Mouse (Mus musculus) hindbrain, embryonic 16.5 days (tissue): ENCODE results near the gene Tle1. TPM values are rescaled to one million over a fixed set of nuclear protein-coding genes. Genes with fewer than 3 reads are reported as not detected.
A peak's percentile ranks its signal among the peaks of the same experiment; 100 is the strongest.

Experiments used
- ATAC-seq: fragments of 200-750 bp; cut with Nextera tagmentation; 2 replicates; pipeline ENCODE4 v1.8.0; 2017; ENCODE audit warnings: moderate TSS enrichment, moderate library complexity
- H3K27ac ChIP-seq: fragments of 300-500 bp; sonication (generic); 2 replicates; pipeline ENCODE4 v1.5.1; 2014; ENCODE audit warnings: low read depth, mild to moderate bottlenecking, control low read depth, low read length, moderate library complexity
- H3K27me3 ChIP-seq: fragments of 300-500 bp; sonication (generic); replicated peaks from 2 replicates; pipeline ENCODE4 v1.6.1; 2014; ENCODE audit warnings: low read length; ENCODE audit not compliant: control insufficient read depth, insufficient read depth
- H3K36me3 ChIP-seq: fragments of 300-500 bp; sonication (generic); 2 replicates; pipeline ENCODE4 v1.6.1; 2014; ENCODE audit warnings: mild to moderate bottlenecking, low read length, moderate library complexity, mixed read lengths; ENCODE audit not compliant: control insufficient read depth, insufficient read depth
- H3K4me1 ChIP-seq: fragments of 300-500 bp; sonication (generic); 2 replicates; pipeline ENCODE4 v1.6.1; 2014; ENCODE audit warnings: low read depth, low read length; ENCODE audit not compliant: control insufficient read depth, insufficient read depth
- H3K4me2 ChIP-seq: fragments of 300-500 bp; sonication (generic); 2 replicates; pipeline ENCODE4 v1.6.1; 2014; ENCODE audit warnings: mild to moderate bottlenecking, low read length, control low read depth, moderate library complexity
- H3K4me3 ChIP-seq: fragments of 300-500 bp; sonication (generic); 2 replicates; pipeline ENCODE4 v1.5.1; 2014; ENCODE audit warnings: mild to moderate bottlenecking, low read length, control low read depth, moderate library complexity
- H3K9ac ChIP-seq: fragments of 300-500 bp; sonication (generic); 2 replicates; pipeline ENCODE4 v1.6.1; 2014; ENCODE audit warnings: low read depth, mild to moderate bottlenecking, control low read depth, low read length, moderate library complexity
- H3K9me3 ChIP-seq: fragments of 300-500 bp; sonication (generic); 2 replicates; pipeline ENCODE4 v1.6.1; 2014; ENCODE audit warnings: mild to moderate bottlenecking, low read length, moderate library complexity; ENCODE audit not compliant: control insufficient read depth
- WGBS: fragments of 180-500 bp; shearing (Covaris S2); extraction: QIAGEN DNeasy Blood & Tissue Kit; methylation state at CpG from one replicate; pipeline ENCODE4 v1.1.7; 2014; 5-methylcytosine and 5-hydroxymethylcytosine counted together
- polyA plus RNA-seq: library from polyadenylated mRNA; unstranded; fragments of >200 nt; fragmentation: Nextera tagmentation; extraction: Ambion mirVana; gene quantifications from 2 replicates; pipeline ENCODE4 v1.2.1, GENCODE M21; 2015

Gene Tle1
- polyA plus RNA-seq, 1 experiment from 2014 or later = 26.8 TPM

GRCm38 (mm10) chr4:72198877-72199411 lies 1.8 kb downstream of the Tle1 start:
- ATAC-seq = peak; percentile 55
- Histone ChIP-seq H3K27me3 (no peaks in the 10 kb centered on the region), H3K4me2 (peak overlapping the region; percentile 53), H3K9me3 (no peaks in the 10 kb centered on the region), H3K4me3 (peak overlapping the region; percentile 82), H3K9ac (peak overlapping the region; percentile 86), H3K36me3 (no peaks in the 10 kb centered on the region), H3K4me1 (peaks cover 29% of the 10 kb centered on the region), H3K27ac (peak overlapping the region; percentile 92)
- WGBS = under 1% methylated on average over 22 of the region's 22 CpGs

GRCm38 (mm10) chr4:72197888-72198605 lies 2.7 kb downstream of the Tle1 start:
- WGBS = 9% methylated on average over 7 of the region's 7 CpGs
- peaks cover 27% of the 10 kb centered on the region for H3K4me1 ChIP-seq
- H3K9me3 ChIP-seq = no peaks in the 10 kb centered on the region
- peak overlapping the region; percentile 53 for H3K4me2 ChIP-seq
- peak overlapping the region; percentile 86 for H3K9ac ChIP-seq
- no peak for ATAC-seq
- no peaks in the 10 kb centered on the region for H3K27me3 ChIP-seq
- H3K36me3 ChIP-seq = no peaks in the 10 kb centered on the region
- no peak overlapping the region for H3K27ac ChIP-seq
- H3K4me3 ChIP-seq = peak overlapping the region; percentile 82

DNA sequence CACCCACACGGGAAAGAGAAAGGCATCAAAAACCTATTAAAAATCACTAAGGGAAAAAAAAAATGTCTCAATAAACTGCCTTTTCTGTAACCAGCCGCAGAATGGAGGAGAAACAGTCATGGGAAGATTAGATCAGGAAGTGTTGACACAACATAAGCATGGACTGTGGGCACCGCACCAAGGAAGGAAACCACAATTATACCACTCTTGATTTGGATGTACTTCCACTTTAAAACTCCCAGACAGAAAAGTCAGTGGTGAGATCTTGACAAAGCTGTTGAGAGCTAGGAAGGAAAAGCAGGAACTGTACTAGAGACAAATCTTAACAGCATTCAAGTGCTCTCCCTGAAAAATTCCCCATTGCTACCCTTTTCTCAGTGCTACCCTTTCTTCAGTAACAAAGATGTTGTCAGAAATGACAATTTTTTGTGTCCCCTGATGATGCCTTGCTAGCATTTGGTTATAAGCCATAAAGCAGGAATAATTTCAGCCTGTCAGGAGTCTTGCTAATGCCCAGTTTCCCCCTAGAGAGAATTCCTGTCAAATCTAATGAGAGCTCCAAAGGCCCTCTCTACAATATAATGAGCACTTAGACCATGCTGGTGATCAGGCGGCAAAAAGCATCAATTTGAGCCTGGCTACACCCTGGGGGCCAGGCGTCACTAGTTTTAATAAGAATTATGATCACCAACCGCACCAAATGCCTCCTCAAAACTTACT lies 5.4 kb downstream of the Tle1 start:
- Histone ChIP-seq H3K4me2 (peak overlapping the region; percentile 53), H3K27ac (no peak overlapping the region), H3K9me3 (no peaks in the 10 kb centered on the region), H3K4me1 (peaks cover 27% of the 10 kb centered on the region), H3K27me3 (no peaks in the 10 kb centered on the region), H3K4me3 (peak overlapping the region; percentile 29), H3K9ac (peak overlapping the region; percentile 13), H3K36me3 (no peaks in the 10 kb centered on the region)
- ATAC-seq = no peak
- WGBS = 40% methylated on average over 6 of the region's 6 CpGs

DNA sequence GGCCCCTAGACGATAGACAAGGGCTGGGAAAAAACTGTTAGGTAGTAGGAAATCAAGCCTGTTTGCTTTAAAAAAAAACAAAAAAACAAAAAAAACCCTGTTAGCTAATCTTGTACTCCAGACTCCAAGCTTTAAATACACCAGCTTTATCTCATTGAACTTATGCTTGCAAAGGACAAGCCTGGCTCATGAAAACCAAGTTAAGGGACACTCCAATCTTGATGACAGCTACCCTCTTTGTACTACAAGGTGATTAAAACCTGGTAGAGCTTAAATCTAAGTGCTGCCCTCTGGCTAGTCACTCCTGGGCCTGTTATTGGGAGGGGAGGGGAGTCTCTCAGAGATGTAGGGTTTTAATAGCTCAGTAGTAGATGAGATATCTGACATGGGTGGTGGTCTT lies 7.4 kb downstream of the Tle1 start:
- Histone ChIP-seq H3K27ac (no peak overlapping the region), H3K36me3 (no peaks in the 10 kb centered on the region), H3K4me2 (no peak overlapping the region), H3K9ac (no peak overlapping the region), H3K4me1 (peaks cover 27% of the 10 kb centered on the region), H3K4me3 (no peak overlapping the region), H3K27me3 (no peaks in the 10 kb centered on the region), H3K9me3 (no peaks in the 10 kb centered on the region)
- 94% methylated on average over 1 of the region's 1 CpGs for WGBS
- no peak for ATAC-seq

GRCm38 (mm10) chr4:72184476-72184875 lies 16.2 kb downstream of the Tle1 start:
- 60% methylated on average over 5 of the region's 5 CpGs for WGBS
- Histone ChIP-seq H3K9me3 (no peaks in the 10 kb centered on the region), H3K4me2 (no peak overlapping the region), H3K9ac (no peak overlapping the region), H3K4me1 (peaks cover 3% of the 10 kb centered on the region; the same call in 1 of the 2 replicates), H3K27ac (no peak overlapping the region), H3K27me3 (no peaks in the 10 kb centered on the region), H3K4me3 (no peak overlapping the region), H3K36me3 (no peaks in the 10 kb centered on the region)
- no peak for ATAC-seq

DNA sequence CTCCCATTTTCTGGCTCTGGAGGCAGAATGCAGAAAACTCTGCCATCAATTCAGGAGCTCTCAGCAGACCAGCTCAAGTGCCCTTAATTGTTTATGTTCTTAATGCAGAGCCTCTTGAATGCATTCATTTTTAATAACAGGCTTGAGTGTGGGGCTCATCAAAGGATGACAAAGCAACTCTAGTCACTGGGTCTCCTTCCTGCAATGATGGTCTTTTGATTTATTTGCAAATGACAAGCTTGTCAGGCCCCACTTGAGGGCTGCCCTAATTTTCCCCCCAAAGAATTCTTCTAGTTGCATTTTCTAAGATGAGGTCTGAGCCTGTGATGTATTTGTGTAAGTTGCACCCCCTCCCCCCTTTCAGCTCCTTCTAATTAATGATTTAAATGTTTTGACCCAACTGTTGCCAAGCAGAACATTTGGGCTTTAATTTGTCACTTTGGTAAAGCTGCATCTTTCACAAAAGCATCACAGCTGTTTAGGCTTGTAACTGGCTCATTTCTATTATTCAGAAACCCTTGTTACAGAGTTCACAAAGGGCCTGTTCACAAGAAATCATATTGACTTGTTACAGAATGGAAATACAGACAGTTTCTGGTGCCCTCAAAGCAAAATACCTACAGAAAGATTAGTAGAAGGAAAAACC lies 18.3 kb downstream of the Tle1 start:
- H3K27me3 ChIP-seq = no peaks in the 10 kb centered on the region
- no peaks in the 10 kb centered on the region for H3K36me3 ChIP-seq
- peaks cover 3% of the 10 kb centered on the region; the same call in 1 of the 2 replicates for H3K4me1 ChIP-seq
- no peak overlapping the region for H3K4me3 ChIP-seq
- H3K9ac ChIP-seq = no peak overlapping the region
- H3K27ac ChIP-seq = no peak overlapping the region
- no peak overlapping the region for H3K4me2 ChIP-seq
- no peak for ATAC-seq
- no peaks in the 10 kb centered on the region for H3K9me3 ChIP-seq

DNA sequence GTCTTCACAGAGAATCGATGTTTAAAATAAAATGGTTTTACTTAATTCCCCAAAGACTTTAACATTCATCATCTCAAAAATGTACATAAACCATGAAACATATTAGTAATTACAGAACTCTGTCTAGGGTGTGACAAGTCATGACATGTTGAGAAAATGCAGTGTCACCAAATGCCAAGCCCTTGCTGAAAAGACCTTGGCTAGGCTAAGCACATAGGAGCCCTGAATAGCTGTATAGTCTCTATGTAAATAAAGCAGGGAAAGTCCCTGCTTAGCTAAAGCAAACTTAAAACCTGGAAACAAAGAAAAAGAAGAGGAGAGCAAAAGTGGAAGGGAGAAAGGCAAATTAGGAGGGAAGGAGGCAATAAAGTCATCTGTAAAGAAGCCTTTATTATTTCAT lies 24.8 kb downstream of the Tle1 start:
- Histone ChIP-seq H3K9me3 (no peaks in the 10 kb centered on the region), H3K4me1 (no peaks in the 10 kb centered on the region), H3K9ac (no peak overlapping the region), H3K27me3 (no peaks in the 10 kb centered on the region), H3K4me2 (no peak overlapping the region), H3K27ac (no peak overlapping the region), H3K36me3 (no peaks in the 10 kb centered on the region; the same call in 1 of the 2 replicates), H3K4me3 (no peak overlapping the region)
- ATAC-seq = no peak
- 89% methylated on average over 1 of the region's 1 CpGs for WGBS

GRCm38 (mm10) chr4:72168267-72168666 lies 32.5 kb downstream of the Tle1 start:
- peak; percentile 53; the same call in 1 of the 2 replicates for ATAC-seq
- H3K4me3 ChIP-seq = no peak overlapping the region
- no peak overlapping the region for H3K4me2 ChIP-seq
- peaks cover 8% of the 10 kb centered on the region; the same call in 1 of the 2 replicates for H3K4me1 ChIP-seq
- H3K9ac ChIP-seq = no peak overlapping the region
- no peaks in the 10 kb centered on the region for H3K9me3 ChIP-seq
- H3K27ac ChIP-seq = no peak overlapping the region
- H3K27me3 ChIP-seq = no peaks in the 10 kb centered on the region
- WGBS = 13% methylated on average over 1 of the region's 1 CpGs
- H3K36me3 ChIP-seq = 0 out of 2 replicates have a peak, but pooled peaks cover 2% of the 10 kb centered on the region

DNA sequence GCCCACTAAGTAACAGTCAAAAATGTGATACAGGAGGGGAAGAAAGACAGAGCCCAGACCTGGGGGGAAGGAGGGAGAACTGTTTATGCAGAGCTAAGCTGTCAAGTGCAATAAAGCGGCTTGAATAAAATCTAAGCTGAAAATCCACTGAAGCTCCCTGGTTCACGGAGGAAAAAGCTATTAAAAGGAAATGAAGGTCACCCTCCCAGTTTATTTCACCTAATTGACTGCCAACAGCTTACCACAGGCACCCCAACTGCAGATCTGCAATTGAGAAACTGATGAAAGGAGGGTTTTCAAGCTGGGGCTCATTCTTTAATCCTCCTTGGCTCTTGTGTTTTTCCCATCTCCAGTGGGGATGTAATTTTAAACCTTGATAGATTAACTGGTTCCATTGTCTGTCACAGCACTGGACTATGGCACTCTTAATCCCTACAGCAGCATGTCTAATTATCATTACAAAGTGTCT lies 32.9 kb downstream of the Tle1 start:
- peak; percentile 79 for ATAC-seq
- Histone ChIP-seq H3K27me3 (no peaks in the 10 kb centered on the region), H3K9me3 (no peaks in the 10 kb centered on the region), H3K4me1 (peaks cover 8% of the 10 kb centered on the region; the same call in 1 of the 2 replicates), H3K4me2 (no peak overlapping the region), H3K27ac (no peak overlapping the region), H3K9ac (no peak overlapping the region), H3K36me3 (0 out of 2 replicates have a peak, but pooled peaks cover 2% of the 10 kb centered on the region), H3K4me3 (no peak overlapping the region)
- 19% methylated on average over 2 of the region's 2 CpGs for WGBS
